Mouse (Mus musculus): Measurements from ENCODE around the gene Tmem121b. TPM values are rescaled to one million over a fixed set of nuclear protein-coding genes. Genes with fewer than 3 reads are reported as not detected.
A peak's percentile ranks its signal among the peaks of the same experiment; 100 is the strongest.

Tmem121b gene
- polyA plus RNA-seq, 1 experiment, result 0.05 TPM

- peaks cover 7% of the 10 kb centered on the region; the same call in 1 of the 2 replicates for H3K4me1 ChIP-seq (ENCODE audit: control insufficient read depth, insufficient read depth, low read length)
- DNase-seq, result no peak
- WGBS, result 73% methylated on average over 15 of the region's 15 CpGs
- TF ChIP-seq CTCF (conservative IDR thresholded peaks at IDR 0.05; ENCODE audit: insufficient read depth, insufficient read length, low read depth, low read length) (no peak), POLR2A (IDR thresholded peaks at IDR 0.05; ENCODE audit: low read depth, low read length) (no peak)
- no peaks in the 10 kb centered on the region for H3K27me3 ChIP-seq (replicated peaks; ENCODE audit: control insufficient read depth, insufficient read depth, low read length)
- no peak overlapping the region for H3K4me3 ChIP-seq (ENCODE audit: insufficient read depth, low read depth, low read length)
- H3K27ac ChIP-seq (ENCODE audit: insufficient read depth, low read depth, low read length), result no peak overlapping the region
- no peaks in the 10 kb centered on the region for H3K36me3 ChIP-seq (ENCODE audit: control insufficient read depth, insufficient read depth, low read length)
Measured at GRCm38 (mm10) chr6:120461217-120461616, 32.4 kb downstream of the Tmem121b start.

- Histone ChIP-seq H3K27me3 (replicated peaks; ENCODE audit: control insufficient read depth, insufficient read depth, low read length) (no peaks in the 10 kb centered on the region), H3K27ac (ENCODE audit: insufficient read depth, low read depth, low read length) (no peak overlapping the region), H3K4me3 (ENCODE audit: insufficient read depth, low read depth, low read length) (no peak overlapping the region), H3K4me1 (ENCODE audit: control insufficient read depth, insufficient read depth, low read length) (peaks cover 11% of the 10 kb centered on the region; the same call in 1 of the 2 replicates), H3K36me3 (ENCODE audit: control insufficient read depth, insufficient read depth, low read length) (no peaks in the 10 kb centered on the region)
- WGBS, result 89% methylated on average over 5 of the region's 5 CpGs
- TF ChIP-seq CTCF (conservative IDR thresholded peaks at IDR 0.05; ENCODE audit: insufficient read depth, insufficient read length, low read depth, low read length), result no peak
- no peak for TF ChIP-seq POLR2A (IDR thresholded peaks at IDR 0.05; ENCODE audit: low read depth, low read length)
- DNase-seq, result no peak
Measured at GRCm38 (mm10) chr6:120457751-120458150, 35.9 kb downstream of the Tmem121b start.

- Histone ChIP-seq H3K4me3 (ENCODE audit: insufficient read depth, low read depth, low read length) (no peak overlapping the region), H3K27ac (ENCODE audit: insufficient read depth, low read depth, low read length) (no peak overlapping the region), H3K4me1 (ENCODE audit: control insufficient read depth, insufficient read depth, low read length) (peaks cover 11% of the 10 kb centered on the region; the same call in 1 of the 2 replicates), H3K27me3 (replicated peaks; ENCODE audit: control insufficient read depth, insufficient read depth, low read length) (no peaks in the 10 kb centered on the region), H3K36me3 (ENCODE audit: control insufficient read depth, insufficient read depth, low read length) (no peaks in the 10 kb centered on the region)
- peak; percentile 49 for DNase-seq
- 57% methylated on average over 7 of the region's 7 CpGs for WGBS
- TF ChIP-seq POLR2A (IDR thresholded peaks at IDR 0.05; ENCODE audit: low read depth, low read length), result no peak
- TF ChIP-seq CTCF (conservative IDR thresholded peaks at IDR 0.05; ENCODE audit: insufficient read depth, insufficient read length, low read depth, low read length), result peak; percentile 45
Measured at GRCm38 (mm10) chr6:120457074-120457473, 36.5 kb downstream of the Tmem121b start.

- peak; percentile 89 for DNase-seq
- H3K27me3 ChIP-seq (replicated peaks; ENCODE audit: control insufficient read depth, insufficient read depth, low read length), result no peaks in the 10 kb centered on the region
- H3K4me1 ChIP-seq (ENCODE audit: control insufficient read depth, insufficient read depth, low read length), result peaks cover 11% of the 10 kb centered on the region; the same call in 1 of the 2 replicates
- WGBS, result 39% methylated on average over 11 of the region's 11 CpGs
- no peak overlapping the region for H3K4me3 ChIP-seq (ENCODE audit: insufficient read depth, low read depth, low read length)
- peak overlapping the region; percentile 89 for H3K27ac ChIP-seq (ENCODE audit: insufficient read depth, low read depth, low read length)
- no peaks in the 10 kb centered on the region for H3K36me3 ChIP-seq (ENCODE audit: control insufficient read depth, insufficient read depth, low read length)
- TF ChIP-seq POLR2A (IDR thresholded peaks at IDR 0.05; ENCODE audit: low read depth, low read length) (no peak), CTCF (conservative IDR thresholded peaks at IDR 0.05; ENCODE audit: insufficient read depth, insufficient read length, low read depth, low read length) (no peak)
Measured at GRCm38 (mm10) chr6:120454627-120455077, 39.0 kb downstream of the Tmem121b start.

GRCm38 (mm10) chr6:120453556-120453955 lies 40.1 kb downstream of the Tmem121b start:
- no peak for DNase-seq
- no peak overlapping the region for H3K4me3 ChIP-seq (ENCODE audit: insufficient read depth, low read depth, low read length)
- no peak overlapping the region for H3K27ac ChIP-seq (ENCODE audit: insufficient read depth, low read depth, low read length)
- H3K36me3 ChIP-seq (ENCODE audit: control insufficient read depth, insufficient read depth, low read length), result no peaks in the 10 kb centered on the region
- no peaks in the 10 kb centered on the region for H3K27me3 ChIP-seq (replicated peaks; ENCODE audit: control insufficient read depth, insufficient read depth, low read length)
- no peak for TF ChIP-seq CTCF (conservative IDR thresholded peaks at IDR 0.05; ENCODE audit: insufficient read depth, insufficient read length, low read depth, low read length)
- no peak for TF ChIP-seq POLR2A (IDR thresholded peaks at IDR 0.05; ENCODE audit: low read depth, low read length)
- WGBS, result 93% methylated on average over 3 of the region's 3 CpGs
- peaks cover 11% of the 10 kb centered on the region; the same call in 1 of the 2 replicates for H3K4me1 ChIP-seq (ENCODE audit: control insufficient read depth, insufficient read depth, low read length)

GRCm38 (mm10) chr6:120453103-120453445 lies 40.5 kb downstream of the Tmem121b start:
- 79% methylated on average over 5 of the region's 5 CpGs for WGBS
- no peak overlapping the region for H3K4me3 ChIP-seq (ENCODE audit: insufficient read depth, low read depth, low read length)
- no peak for TF ChIP-seq CTCF (conservative IDR thresholded peaks at IDR 0.05; ENCODE audit: insufficient read depth, insufficient read length, low read depth, low read length)
- TF ChIP-seq POLR2A (IDR thresholded peaks at IDR 0.05; ENCODE audit: low read depth, low read length), result no peak
- no peak for DNase-seq
- H3K27me3 ChIP-seq (replicated peaks; ENCODE audit: control insufficient read depth, insufficient read depth, low read length), result no peaks in the 10 kb centered on the region
- H3K4me1 ChIP-seq (ENCODE audit: control insufficient read depth, insufficient read depth, low read length), result peaks cover 11% of the 10 kb centered on the region; the same call in 1 of the 2 replicates
- no peaks in the 10 kb centered on the region for H3K36me3 ChIP-seq (ENCODE audit: control insufficient read depth, insufficient read depth, low read length)
- H3K27ac ChIP-seq (ENCODE audit: insufficient read depth, low read depth, low read length), result no peak overlapping the region

- no peak overlapping the region for H3K4me3 ChIP-seq (ENCODE audit: insufficient read depth, low read depth, low read length)
- no peak overlapping the region for H3K27ac ChIP-seq (ENCODE audit: insufficient read depth, low read depth, low read length)
- H3K4me1 ChIP-seq (ENCODE audit: control insufficient read depth, insufficient read depth, low read length), result peaks cover 11% of the 10 kb centered on the region; the same call in 1 of the 2 replicates
- DNase-seq, result peak; percentile 34
- WGBS, result 81% methylated on average over 11 of the region's 11 CpGs
- H3K36me3 ChIP-seq (ENCODE audit: control insufficient read depth, insufficient read depth, low read length), result no peaks in the 10 kb centered on the region
- no peak for TF ChIP-seq CTCF (conservative IDR thresholded peaks at IDR 0.05; ENCODE audit: insufficient read depth, insufficient read length, low read depth, low read length)
- TF ChIP-seq POLR2A (IDR thresholded peaks at IDR 0.05; ENCODE audit: low read depth, low read length), result no peak
- no peaks in the 10 kb centered on the region for H3K27me3 ChIP-seq (replicated peaks; ENCODE audit: control insufficient read depth, insufficient read depth, low read length)
Measured at GRCm38 (mm10) chr6:120452384-120453102, 41.1 kb downstream of the Tmem121b start.
